Mouse (Mus musculus) heart, embryonic 15.5 days (tissue): ENCODE results near the gene Cntrob. TPM values are rescaled to one million over a fixed set of nuclear protein-coding genes. Genes with fewer than 3 reads are reported as not detected.

Experiments used
- polyA plus RNA-seq: library from polyadenylated mRNA; unstranded; fragments of >200 nt; fragmentation: Nextera tagmentation; extraction: Ambion mirVana; gene quantifications from 2 replicates; pipeline ENCODE4 v1.2.1, GENCODE M21; 2015

The Cntrob gene
- polyA plus RNA-seq, 1 experiment from 2014 or later: 12.7 TPM

Other genes with a start within 250 kb of the Cntrob start
- gene Vamp2, start 235.3 kb downstream of the Cntrob start, polyA plus RNA-seq: 82.2 and 96.4 TPM in 2 replicates
- gene Per1, start 228.6 kb downstream of the Cntrob start, polyA plus RNA-seq: 16.1 and 25.2 TPM in 2 replicates
- gene Hes7, start 203.4 kb downstream of the Cntrob start, polyA plus RNA-seq: 0.52 and 0.57 TPM in 2 replicates
- gene 9130213A22Rik, start 201.2 kb downstream of the Cntrob start, polyA plus RNA-seq: 0.51 and 0.60 TPM in 2 replicates
- 0.18 and 0.37 TPM in 2 replicates for gene Aloxe3, start 197.9 kb downstream of the Cntrob start, polyA plus RNA-seq
- gene Alox12b, start 166.8 kb downstream of the Cntrob start, polyA plus RNA-seq: 0.05 TPM in 2 replicates
- 1.9 and 2.1 TPM in 2 replicates for gene Alox8, start 125.9 kb downstream of the Cntrob start, polyA plus RNA-seq
- gene Gucy2e, start 86.7 kb downstream of the Cntrob start, polyA plus RNA-seq: 0.08 and 0.13 TPM in 2 replicates
- 163 and 164 TPM in 2 replicates for gene Trappc1, start 205 bp upstream of the Cntrob start, polyA plus RNA-seq
- gene Kcnab3, start 2.5 kb upstream of the Cntrob start, polyA plus RNA-seq: 0.77 and 1.1 TPM in 2 replicates
- 6.6 and 7.3 TPM in 2 replicates for gene Rnf227, start 16.7 kb upstream of the Cntrob start, polyA plus RNA-seq
- gene Chd3, start 45.6 kb upstream of the Cntrob start, polyA plus RNA-seq: 14.2 and 22.9 TPM in 2 replicates
- gene Naa38, start 71.7 kb upstream of the Cntrob start, polyA plus RNA-seq: 129 and 132 TPM in 2 replicates
- 20.6 and 24.0 TPM in 2 replicates for gene Cyb5d1, start 71.9 kb upstream of the Cntrob start, polyA plus RNA-seq
- 37.3 and 40.6 TPM in 2 replicates for gene Tmem88, start 74.5 kb upstream of the Cntrob start, polyA plus RNA-seq
- gene Kdm6b, start 89.9 kb upstream of the Cntrob start, polyA plus RNA-seq: 18.6 and 19.5 TPM in 2 replicates
- 0.21 and 0.42 TPM in 2 replicates for gene Dnah2, start 225.3 kb upstream of the Cntrob start, polyA plus RNA-seq
- 53.8 and 59.7 TPM in 2 replicates for gene Efnb3, start 236.4 kb upstream of the Cntrob start, polyA plus RNA-seq